9 mouse cellular contexts compared by ENCODE assay signal in the genomic region with DNA sequence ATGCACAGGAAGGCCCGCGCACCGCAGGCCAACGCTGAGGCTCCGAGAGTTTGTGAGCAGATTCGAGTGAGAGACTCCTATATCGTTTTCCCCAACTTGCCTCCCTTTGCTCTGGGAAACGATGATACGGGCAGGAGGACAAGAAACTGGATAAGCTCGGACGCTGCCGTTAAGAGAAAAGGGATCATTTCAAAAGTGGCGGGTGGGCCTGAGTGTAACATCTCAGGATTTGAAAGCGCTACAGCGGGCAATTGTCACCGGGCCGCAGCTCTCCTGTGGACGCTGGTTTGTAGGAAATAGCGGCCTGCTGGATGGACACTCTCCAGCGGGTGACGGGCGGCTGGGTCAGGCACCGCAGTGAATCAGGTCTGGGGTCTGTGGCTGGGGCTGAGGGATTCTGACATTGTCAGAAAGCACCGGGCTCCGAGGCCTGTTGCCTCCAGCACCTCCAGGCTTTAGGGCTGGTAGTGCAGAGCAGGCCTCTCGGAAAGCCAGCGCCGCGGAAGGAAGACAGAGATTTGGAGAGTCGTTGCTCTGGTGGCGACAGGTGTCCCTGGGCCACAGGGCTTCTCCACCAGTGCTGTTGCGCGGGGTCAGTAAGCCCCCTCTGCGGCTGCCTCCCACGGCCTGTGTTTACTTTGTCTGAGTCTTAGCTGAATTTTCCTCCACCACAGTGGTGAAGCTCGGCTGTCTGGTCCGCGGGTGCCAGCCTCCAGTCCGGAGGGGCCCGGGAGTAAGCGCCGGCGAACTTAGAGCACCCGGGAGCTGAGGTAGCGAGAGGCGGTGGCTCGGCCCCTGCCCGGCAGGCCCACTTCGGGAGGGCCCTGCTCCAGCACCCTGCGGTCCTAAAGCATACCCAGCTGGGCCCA. TPM values are rescaled to one million over a fixed set of nuclear protein-coding genes. Genes with fewer than 3 reads are reported as not detected.
A peak's percentile ranks its signal among the peaks of the same experiment; 100 is the strongest.
DNase-seq lines count a peak whose midpoint lies in the region; ATAC-seq lines count a peak whose summit lies in the region.
"Had no signal": no experiment of that assay in that cellular context is flagged by ENCODE, and none has a peak within 500 bp of the region (broad histone marks: within the 10 kb centered on the region; RNA-seq: fewer than 3 reads in every experiment).

No protein-coding gene starts in this region.

- ATAC-seq in forebrain, embryonic 16.5 days = no peak
- ATAC-seq in kidney, embryonic 14.5 days (ENCODE audit: low FRiP score, low TSS enrichment) = no peak
- 0 out of 2 replicates have a peak, but pooled peaks have one; percentile 29 for ATAC-seq in megakaryocyte-erythroid progenitor cell, adult 5-6 weeks (replicated peaks; ENCODE audit: low FRiP score, low TSS enrichment, poor library complexity, severe bottlenecking)

- no peaks in the 10 kb centered on the region for H3K36me3 ChIP-seq in forebrain, embryonic 10.5 days (replicated peaks)
- no peaks in the 10 kb centered on the region for H3K36me3 ChIP-seq in forebrain, embryonic 16.5 days (ENCODE audit: control insufficient read depth, insufficient read depth)
- H3K36me3 ChIP-seq in kidney, embryonic 14.5 days (ENCODE audit: control insufficient read depth, insufficient read depth, low read length) = no peaks in the 10 kb centered on the region

- no peak overlapping the region; the same call in 1 of the 2 replicates for H3K27ac ChIP-seq in forebrain, embryonic 10.5 days
- no peak overlapping the region for H3K27ac ChIP-seq in forebrain, embryonic 16.5 days (ENCODE audit: low read length)
- no peak overlapping the region for H3K27ac ChIP-seq in kidney, embryonic 14.5 days (ENCODE audit: low read depth, low read length)

- DNase-seq in forebrain, embryonic 10.5 days (ENCODE audit: extremely low spot score, low spot score) = peak; percentile 69
- no peak for DNase-seq in kidney, adult 8-10 months
- peak; percentile 54 for DNase-seq in embryo, embryonic 11 days
- no peak for DNase-seq in cerebellum, postnatal 10 days
- DNase-seq in layer of hippocampus, postnatal 14 days (ENCODE audit: low spot score in 2 of 2) = no peak
- DNase-seq: cerebellum, adult 9-10 months had no signal

- peak overlapping the region; percentile 28; the same call in 1 of the 2 replicates for H3K4me3 ChIP-seq in forebrain, embryonic 10.5 days
- H3K4me3 ChIP-seq in forebrain, embryonic 16.5 days (replicated peaks; ENCODE audit: low read length) = no peak overlapping the region
- H3K4me3 ChIP-seq in kidney, embryonic 14.5 days (ENCODE audit: low read length) = peak overlapping the region; percentile 9; the same call in 1 of the 2 replicates

- no peak overlapping the region for H3K4me2 ChIP-seq in forebrain, embryonic 16.5 days (ENCODE audit: low read length)
- peak overlapping the region; percentile 5; the same call in 1 of the 2 replicates for H3K4me2 ChIP-seq in kidney, embryonic 14.5 days (replicated peaks; ENCODE audit: low read depth, low read length)

- H3K9ac ChIP-seq in forebrain, embryonic 16.5 days (replicated peaks; ENCODE audit: low read depth, low read length) = no peak overlapping the region
- no peak overlapping the region for H3K9ac ChIP-seq in kidney, embryonic 14.5 days (ENCODE audit: low read depth, low read length)

- WGBS in forebrain, embryonic 10.5 days = under 1% methylated on average over 50 of the region's 50 CpGs
- 2% methylated on average over 50 of the region's 50 CpGs for WGBS in forebrain, embryonic 16.5 days
- under 1% methylated on average over 47 of the region's 50 CpGs for WGBS in kidney, embryonic 14.5 days

- H3K9me3 ChIP-seq in forebrain, embryonic 10.5 days = no peaks in the 10 kb centered on the region
- H3K9me3 ChIP-seq in forebrain, embryonic 16.5 days (ENCODE audit: control insufficient read depth, low read length) = no peaks in the 10 kb centered on the region
- H3K9me3 ChIP-seq in kidney, embryonic 14.5 days (ENCODE audit: control insufficient read depth, low read length) = no peaks in the 10 kb centered on the region

- H3K27me3 ChIP-seq in forebrain, embryonic 10.5 days (ENCODE audit: poor library complexity, severe bottlenecking) = peaks cover 100% of the 10 kb centered on the region
- H3K27me3 ChIP-seq in forebrain, embryonic 16.5 days (replicated peaks; ENCODE audit: control insufficient read depth, insufficient read depth, low read length) = peaks cover 83% of the 10 kb centered on the region
- peaks cover 97% of the 10 kb centered on the region for H3K27me3 ChIP-seq in kidney, embryonic 14.5 days (ENCODE audit: control insufficient read depth, insufficient read depth, low read length)

- peaks cover 39% of the 10 kb centered on the region for H3K4me1 ChIP-seq in forebrain, embryonic 10.5 days
- peaks cover 16% of the 10 kb centered on the region for H3K4me1 ChIP-seq in forebrain, embryonic 16.5 days (replicated peaks; ENCODE audit: control insufficient read depth, insufficient read depth, low read length)
- H3K4me1 ChIP-seq in kidney, embryonic 14.5 days (ENCODE audit: control insufficient read depth, insufficient read depth, low read length) = peaks cover 12% of the 10 kb centered on the region; the same call in 1 of the 2 replicates

RNA-seq across cellular contexts. Expression of a gene that starts 2.2 kb away (rescaled TPM):
- 0.04 and 0.14 TPM in 2 replicates for polyA plus RNA-seq in forebrain, embryonic 10.5 days (2016; fragmentation: Nextera tagmentation; extraction: Ambion mirVana)
- 0.06 TPM in 1 of 2 replicates, not detected in the other for polyA plus RNA-seq in forebrain, embryonic 16.5 days (2015; fragmentation: Nextera tagmentation; extraction: Ambion mirVana)
- polyA plus RNA-seq in kidney, embryonic 14.5 days (2014; fragmentation: Nextera tagmentation; extraction: Ambion mirVana) = 2.2 and 2.5 TPM in 2 replicates
- total RNA-seq in megakaryocyte-erythroid progenitor cell, adult 5-6 weeks (2014; fragmentation: Nextera tagmentation) = not detected in 2 replicates
- not detected in 2 replicates for total RNA-seq in megakaryocyte-erythroid progenitor cell, adult 5-6 weeks (2017)
- total RNA-seq in layer of hippocampus, postnatal 14 days (2021) = under 1 TPM; 0.10 to 0.41 TPM

Comparison
In these comparisons a context has a peak if more than half of its experiments do, and no peak if none do; other contexts are left out.
1. DNase-seq: peak in forebrain, embryonic 10.5 days (single experiment) and embryo, embryonic 11 days (single experiment); none in kidney, adult 8-10 months (0 of 2), cerebellum, postnatal 10 days (0 of 2) and layer of hippocampus, postnatal 14 days (0 of 2).